In the genomic region with DNA sequence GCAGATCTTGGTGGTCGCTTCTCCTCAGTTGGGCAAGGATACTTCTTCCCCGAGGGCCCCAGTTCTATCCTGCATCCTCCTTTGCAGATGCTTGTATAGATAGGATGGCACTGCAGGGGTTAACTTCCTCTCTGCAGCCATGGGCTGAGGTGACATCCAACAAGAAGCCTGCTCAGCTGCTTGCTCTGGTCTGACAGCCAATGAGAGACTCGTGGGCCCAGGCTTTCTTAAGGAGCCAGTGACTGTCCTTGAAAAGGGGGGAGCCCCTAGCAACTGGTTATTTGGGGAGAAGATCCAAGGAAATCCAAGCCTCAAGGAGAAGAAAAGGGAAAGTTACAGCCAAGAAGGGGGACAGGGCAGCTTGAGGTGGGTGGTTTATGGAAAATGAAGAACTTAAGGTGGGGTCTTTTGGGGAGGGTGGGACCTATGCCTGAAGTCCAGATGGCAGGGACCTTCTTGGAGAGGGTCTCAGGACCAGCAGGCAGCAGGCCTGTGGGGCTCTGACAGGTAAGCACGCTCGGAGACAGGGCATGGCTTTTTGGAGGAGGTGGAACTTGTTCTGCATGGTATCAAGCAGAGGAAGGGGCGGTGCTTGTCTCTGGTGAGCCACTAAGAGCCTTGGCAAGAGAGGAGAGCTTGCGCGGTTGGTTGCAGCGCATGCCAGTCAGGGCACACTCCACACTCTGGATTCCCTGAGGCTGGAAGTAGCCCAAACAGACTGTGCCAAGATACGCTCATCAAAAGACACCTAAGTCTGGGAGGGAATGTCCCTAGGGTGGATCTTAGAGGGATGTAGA, we compare ENCODE assay signal across 1 mouse cellular context.
TF ChIP-seq lines count a peak whose summit lies in the region.

No protein-coding gene starts in this region.

TF ChIP-seq in CH12.LX, 34 proteins besides CTCF, POLR2A, EP300 and RAD21 (continued from another document):
- TF ChIP-seq SMC3 (IDR thresholded peaks at IDR 0.05; ENCODE audit: low read depth, low read length) (no peak), MAZ (IDR thresholded peaks at IDR 0.05; ENCODE audit: low read depth, low read length) (no peak), NRF1 (IDR thresholded peaks at IDR 0.05; ENCODE audit: low read depth, low read length) (peak; percentile 61), USF2 (conservative IDR thresholded peaks at IDR 0.05; ENCODE audit: low read depth, low read length) (no peak), JUND (conservative IDR thresholded peaks at IDR 0.05; ENCODE audit: low read depth, low read length) (no peak), ZC3H11A (IDR thresholded peaks at IDR 0.05; ENCODE audit: low read depth, low read length) (no peak), MEF2A (IDR thresholded peaks at IDR 0.05; ENCODE audit: borderline replicate concordance, low read depth, low read length) (no peak), CHD1 (IDR thresholded peaks at IDR 0.05; ENCODE audit: low read depth, low read length) (no peak), ELF1 (IDR thresholded peaks at IDR 0.05; ENCODE audit: low read depth, low read length) (no peak), NELFE (IDR thresholded peaks at IDR 0.05; ENCODE audit: low read depth, low read length) (no peak; the same call in 1 of the 2 replicates), SIN3A (IDR thresholded peaks at IDR 0.05; ENCODE audit: low read length) (no peak), BHLHE40 (IDR thresholded peaks at IDR 0.05; ENCODE audit: low read depth, low read length) (no peak)
